Mouse (Mus musculus) heart, embryonic 13.5 days (tissue): ENCODE data around the gene Cdk5rap1. TPM values are rescaled to one million over a fixed set of nuclear protein-coding genes. Genes with fewer than 3 reads are reported as not detected.
"Not testable (repeated sequence)": the region's sequence is repeated elsewhere in the genome, so short reads cannot be mapped to it uniquely, and the experiment has no call there.

Experiments
- ATAC-seq: fragments of 200-750 bp; cut with Nextera tagmentation; 2 replicates; pipeline ENCODE4 v1.8.0; 2017; ENCODE audit warnings: moderate TSS enrichment; ENCODE audit not compliant: insufficient number of reproducible peaks, low FRiP score, low TSS enrichment; ENCODE audit errors: extremely low read depth
- H3K27ac ChIP-seq: fragments of 300-500 bp; sonication (generic); replicated peaks from 2 replicates; pipeline ENCODE4 v1.5.1; 2015; ENCODE audit warnings: moderate library complexity, mild to moderate bottlenecking, inconsistent platforms
- H3K27me3 ChIP-seq: fragments of 300-500 bp; sonication (generic); replicated peaks from 2 replicates; pipeline ENCODE4 v1.6.1; 2015; ENCODE audit warnings: mild to moderate bottlenecking, inconsistent platforms
- H3K36me3 ChIP-seq: fragments of 300-500 bp; sonication (generic); 2 replicates; pipeline ENCODE4 v1.6.1; 2015; ENCODE audit warnings: mild to moderate bottlenecking, inconsistent platforms
- H3K4me1 ChIP-seq: fragments of 300-500 bp; sonication (generic); 2 replicates; pipeline ENCODE4 v1.6.1; 2015; ENCODE audit warnings: inconsistent platforms
- H3K4me2 ChIP-seq: fragments of 300-500 bp; sonication (generic); 2 replicates; pipeline ENCODE4 v1.6.1; 2015; ENCODE audit warnings: inconsistent platforms, mild to moderate bottlenecking, moderate library complexity
- H3K4me3 ChIP-seq: fragments of 300-500 bp; sonication (generic); 2 replicates; pipeline ENCODE4 v1.5.1; 2015; ENCODE audit warnings: moderate library complexity, mild to moderate bottlenecking, inconsistent platforms
- H3K9ac ChIP-seq: fragments of 300-500 bp; sonication (generic); 2 replicates; pipeline ENCODE4 v1.6.1; 2015; ENCODE audit warnings: inconsistent platforms, mild to moderate bottlenecking, moderate library complexity
- H3K9me3 ChIP-seq: fragments of 300-500 bp; sonication (generic); 2 replicates; pipeline ENCODE4 v1.6.1; 2016; ENCODE audit warnings: inconsistent platforms
- WGBS: fragments of 180-500 bp; shearing (Covaris S2); methylation state at CpG from one replicate; pipeline ENCODE4 v1.1.7; 2015; ENCODE audit warnings: mixed read lengths; 5-methylcytosine and 5-hydroxymethylcytosine counted together
- polyA plus RNA-seq: library from polyadenylated mRNA; unstranded; fragments of >200 nt; fragmentation: Nextera tagmentation; extraction: Ambion mirVana; gene quantifications from 2 replicates; pipeline ENCODE4 v1.2.1, GENCODE M21; 2015

Gene Cdk5rap1
- polyA plus RNA-seq, 1 experiment from 2014 or later, result 13.2 TPM

DNA sequence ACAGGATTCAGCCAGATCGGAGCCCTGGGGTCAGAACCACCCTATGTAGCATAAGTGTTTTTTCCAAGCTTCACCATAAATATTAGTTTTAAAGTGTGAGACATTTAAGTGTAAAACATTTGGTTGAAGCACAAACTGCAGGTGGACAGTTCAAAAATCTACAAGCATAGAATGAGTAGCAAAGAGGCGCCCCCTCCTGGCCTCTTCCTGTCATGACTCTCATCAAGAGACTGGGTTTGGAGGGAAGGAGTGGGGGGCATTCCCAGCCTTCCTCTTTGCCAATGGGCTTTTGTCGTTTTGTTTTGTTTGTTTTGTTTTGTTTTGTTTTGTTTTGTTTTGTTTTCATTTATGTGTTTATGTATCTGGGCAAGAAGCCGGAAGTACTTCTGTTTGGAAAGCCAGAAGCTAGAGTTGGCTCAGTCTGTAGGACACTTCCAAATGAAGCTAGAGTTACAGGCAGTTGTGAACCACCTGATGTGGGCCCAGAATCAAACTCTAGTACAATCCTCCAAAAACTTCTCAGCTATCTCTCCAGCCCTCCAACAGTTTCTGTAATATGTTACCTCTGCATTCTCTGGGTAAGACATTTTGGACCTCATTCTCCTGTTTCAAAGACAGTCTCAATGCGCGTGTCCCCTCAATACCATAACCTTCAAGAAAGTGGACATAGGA, 1.3 kb upstream of the Cdk5rap1 start:
- Histone ChIP-seq H3K9me3 (no peaks in the 10 kb centered on the region), H3K27ac (peak overlapping the region; percentile 70; the same call in 1 of the 2 replicates), H3K27me3 (no peaks in the 10 kb centered on the region), H3K4me2 (no peak overlapping the region), H3K36me3 (peaks cover 51% of the 10 kb centered on the region), H3K4me1 (peaks cover 24% of the 10 kb centered on the region), H3K9ac (no peak overlapping the region), H3K4me3 (no peak overlapping the region)
- 54% methylated on average over 6 of the region's 6 CpGs for WGBS
- ATAC-seq, result no peak

DNA sequence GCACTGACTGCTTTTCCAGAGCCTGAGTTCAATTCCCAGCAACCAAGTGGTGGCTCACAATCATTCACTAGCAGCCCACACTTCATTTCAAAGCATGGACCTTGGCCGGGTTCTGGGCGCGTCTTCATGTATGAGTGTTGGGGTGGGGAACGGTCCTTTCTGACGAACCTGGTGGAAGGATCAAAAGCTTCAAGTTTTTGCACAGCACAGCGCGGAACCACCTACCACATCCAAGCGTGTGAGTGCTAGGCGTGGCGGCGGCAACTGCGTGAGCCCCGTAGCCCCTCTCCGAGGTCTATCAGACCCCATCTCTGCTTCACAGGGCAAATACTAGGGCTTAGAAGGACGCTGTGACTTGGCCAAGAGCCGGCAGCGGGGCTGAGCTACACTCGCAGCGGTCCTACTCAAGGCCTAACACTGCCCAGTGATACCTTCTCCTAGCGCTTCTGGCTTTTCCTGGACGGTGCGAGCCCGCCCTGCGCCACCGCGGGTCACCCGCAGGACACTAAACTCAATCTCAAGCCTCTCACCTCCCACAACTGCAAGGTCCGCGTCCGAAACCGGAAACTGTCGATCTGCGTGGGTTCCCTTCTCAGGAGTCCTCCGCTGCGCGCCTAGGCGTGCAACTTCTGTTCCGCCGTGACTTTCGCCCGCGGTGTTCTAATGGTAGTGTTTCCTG, 520 bp downstream of the Cdk5rap1 start:
- Histone ChIP-seq H3K4me1 (peaks cover 24% of the 10 kb centered on the region), H3K4me3 (peak overlapping the region; percentile 91), H3K27ac (peak overlapping the region; percentile 96), H3K9me3 (no peaks in the 10 kb centered on the region), H3K27me3 (no peaks in the 10 kb centered on the region), H3K9ac (peak overlapping the region; percentile 98), H3K36me3 (peaks cover 54% of the 10 kb centered on the region), H3K4me2 (peak overlapping the region; percentile 85)
- peak; percentile 59 for ATAC-seq
- WGBS, result under 1% methylated on average over 42 of the region's 42 CpGs

DNA sequence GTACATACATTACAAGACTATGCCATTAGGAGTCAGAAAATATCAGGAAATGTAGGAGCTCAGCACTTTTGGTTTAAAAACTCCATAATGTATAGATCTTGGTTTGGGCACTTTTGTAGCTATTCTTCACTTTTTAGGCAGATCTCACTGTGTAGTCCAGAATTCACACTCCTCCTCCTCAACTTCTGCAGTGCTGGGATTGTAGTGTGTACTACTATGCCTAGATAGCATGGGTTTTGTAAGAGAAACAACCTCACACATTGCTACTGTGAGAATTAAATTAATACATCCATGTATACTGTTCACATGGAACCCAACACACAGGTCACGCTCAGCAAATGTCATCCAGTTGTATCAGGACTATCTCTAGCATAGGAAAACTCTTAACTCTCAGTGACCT, 5.3 kb downstream of the Cdk5rap1 start:
- Histone ChIP-seq H3K36me3 (peaks cover 79% of the 10 kb centered on the region), H3K4me3 (no peak overlapping the region), H3K9me3 (no peaks in the 10 kb centered on the region), H3K9ac (no peak overlapping the region), H3K27me3 (no peaks in the 10 kb centered on the region), H3K27ac (no peak overlapping the region), H3K4me1 (peaks cover 6% of the 10 kb centered on the region), H3K4me2 (no peak overlapping the region)
- WGBS, result 85% methylated on average over 1 of the region's 1 CpGs
- ATAC-seq, result no peak

DNA sequence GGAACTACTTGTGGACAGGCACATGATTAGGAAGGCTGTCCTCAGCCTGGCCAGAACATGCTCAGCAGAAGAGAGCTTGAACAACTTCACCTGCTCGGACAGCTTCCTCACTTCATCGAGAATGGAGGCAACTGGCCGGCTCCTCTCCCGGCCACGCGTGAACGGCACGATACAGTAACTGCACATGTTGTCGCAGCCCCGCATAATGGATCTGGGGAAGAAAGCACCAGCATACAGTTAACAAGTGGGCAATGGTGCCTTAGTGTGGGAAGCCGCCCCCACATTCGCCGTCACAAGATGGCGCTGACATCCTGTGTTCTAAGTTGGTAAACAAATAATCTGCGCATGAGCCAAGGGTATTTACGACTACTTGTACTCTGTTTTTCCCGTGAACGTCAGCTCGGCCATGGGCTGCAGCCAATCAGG, 18.8 kb downstream of the Cdk5rap1 start:
- ATAC-seq, H3K27me3 ChIP-seq, H3K9me3 ChIP-seq, H3K4me1 ChIP-seq: not testable (repeated sequence)
- Histone ChIP-seq H3K4me2 (peak overlapping the region; percentile 58), H3K4me3 (peak overlapping the region; percentile 50), H3K27ac (peak overlapping the region; percentile 69), H3K9ac (peak overlapping the region; percentile 75), H3K36me3 (peaks cover 42% of the 10 kb centered on the region)
- 66% methylated on average over 15 of the region's 19 CpGs for WGBS

DNA sequence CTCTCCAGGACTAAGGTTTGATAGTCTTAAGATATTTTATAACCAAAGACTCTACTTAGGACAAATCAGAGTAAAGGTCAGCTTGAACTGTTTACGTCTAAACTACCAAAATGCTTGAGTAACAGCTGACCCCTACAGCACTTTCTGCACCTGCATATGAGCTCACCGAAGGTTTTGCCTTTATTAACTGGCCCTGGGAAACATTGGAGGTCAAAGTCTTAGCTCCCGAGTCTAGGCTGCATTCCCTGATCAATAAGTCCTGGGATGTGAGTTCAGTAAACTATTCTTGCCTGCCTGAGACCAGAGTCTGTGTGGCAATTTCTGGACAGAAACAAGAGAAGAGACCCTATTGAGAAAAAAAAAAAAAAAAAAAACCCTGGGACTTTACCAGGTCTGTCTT, 24.7 kb downstream of the Cdk5rap1 start:
- H3K4me2 ChIP-seq, result no peak overlapping the region
- H3K4me3 ChIP-seq, result no peak overlapping the region
- peaks cover 78% of the 10 kb centered on the region for H3K36me3 ChIP-seq
- H3K27me3 ChIP-seq, result no peaks in the 10 kb centered on the region
- WGBS, result 84% methylated on average over 3 of the region's 3 CpGs
- no peak overlapping the region for H3K27ac ChIP-seq
- no peak for ATAC-seq
- H3K4me1 ChIP-seq, result no peaks in the 10 kb centered on the region
- no peak overlapping the region for H3K9ac ChIP-seq
- no peaks in the 10 kb centered on the region for H3K9me3 ChIP-seq

DNA sequence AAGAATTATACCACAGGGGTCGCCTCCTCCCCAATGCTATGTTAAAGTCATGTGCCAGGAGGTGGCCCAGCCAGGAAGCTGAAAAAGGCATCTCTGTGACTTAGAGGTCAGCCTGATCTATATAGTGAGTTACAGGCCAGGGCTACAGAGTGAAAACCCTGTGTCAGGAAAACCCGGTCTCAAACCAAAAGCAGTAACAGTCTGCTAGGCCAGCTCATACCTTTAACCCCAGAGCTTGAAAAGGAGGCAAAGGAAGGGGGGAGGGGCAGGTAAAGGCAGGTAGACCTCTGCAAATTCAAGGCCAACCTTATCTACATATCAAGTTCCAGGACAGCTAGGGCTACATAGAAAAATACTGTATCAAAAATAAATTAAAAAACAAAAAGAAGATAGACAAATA, 33.5 kb downstream of the Cdk5rap1 start:
- Histone ChIP-seq H3K4me3 (no peak overlapping the region), H3K36me3 (peaks cover 64% of the 10 kb centered on the region), H3K27me3 (no peaks in the 10 kb centered on the region), H3K9me3 (no peaks in the 10 kb centered on the region), H3K27ac (no peak overlapping the region), H3K4me2 (no peak overlapping the region), H3K9ac (no peak overlapping the region), H3K4me1 (no peaks in the 10 kb centered on the region)
- WGBS, result 63% methylated on average over 2 of the region's 2 CpGs
- ATAC-seq, result no peak

DNA sequence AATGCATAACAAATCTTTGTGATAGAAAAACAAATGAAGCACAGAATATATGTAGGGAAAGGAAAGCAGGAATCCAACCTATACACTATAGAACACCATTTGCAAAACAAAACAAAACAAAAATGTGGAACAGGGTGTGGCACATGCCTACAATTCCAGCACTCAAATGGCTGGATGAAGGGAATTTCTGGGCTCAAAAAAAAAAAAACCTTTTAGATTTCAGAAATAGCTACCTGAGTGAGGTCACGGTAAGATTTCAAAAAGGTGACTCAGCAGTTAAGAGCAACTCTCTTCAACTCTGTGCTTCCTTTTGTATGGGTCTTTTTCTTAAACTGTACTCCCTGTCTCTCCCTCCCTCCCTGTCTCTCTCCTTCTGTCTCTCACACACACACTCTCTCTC, 34.6 kb downstream of the Cdk5rap1 start:
- ATAC-seq, result no peak
- no peak overlapping the region for H3K27ac ChIP-seq
- no peak overlapping the region for H3K4me2 ChIP-seq
- no peaks in the 10 kb centered on the region for H3K27me3 ChIP-seq
- peaks cover 63% of the 10 kb centered on the region for H3K36me3 ChIP-seq
- H3K9me3 ChIP-seq, result no peaks in the 10 kb centered on the region
- WGBS, result 60% methylated on average over 1 of the region's 1 CpGs
- no peak overlapping the region for H3K9ac ChIP-seq
- no peak overlapping the region for H3K4me3 ChIP-seq
- no peaks in the 10 kb centered on the region for H3K4me1 ChIP-seq

DNA sequence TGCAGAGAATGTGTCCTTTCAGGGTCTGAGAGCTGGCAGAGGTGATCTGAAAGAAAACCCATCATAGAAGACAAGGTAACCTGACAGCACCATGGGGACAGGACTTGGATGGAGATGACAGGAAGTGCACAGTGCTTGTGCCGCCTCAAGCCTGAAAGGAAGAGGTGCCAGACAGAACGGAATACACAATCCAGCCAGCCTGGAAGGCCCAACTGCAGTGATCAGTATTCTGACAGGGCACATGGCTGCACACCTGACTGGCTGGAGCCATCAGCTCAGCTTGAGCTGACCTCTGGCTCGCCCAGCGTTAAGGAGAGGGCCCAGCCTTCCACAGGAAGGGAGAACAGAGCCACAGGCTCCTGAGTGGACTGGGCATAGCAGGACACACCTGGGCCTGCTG, 37.2 kb downstream of the Cdk5rap1 start:
- ATAC-seq, result no peak
- no peaks in the 10 kb centered on the region for H3K27me3 ChIP-seq
- no peaks in the 10 kb centered on the region for H3K4me1 ChIP-seq
- WGBS, result 79% methylated on average over 4 of the region's 4 CpGs
- H3K4me3 ChIP-seq, result no peak overlapping the region
- H3K9me3 ChIP-seq, result no peaks in the 10 kb centered on the region
- H3K9ac ChIP-seq, result no peak overlapping the region
- peaks cover 38% of the 10 kb centered on the region for H3K36me3 ChIP-seq
- no peak overlapping the region for H3K4me2 ChIP-seq
- no peak overlapping the region for H3K27ac ChIP-seq

DNA sequence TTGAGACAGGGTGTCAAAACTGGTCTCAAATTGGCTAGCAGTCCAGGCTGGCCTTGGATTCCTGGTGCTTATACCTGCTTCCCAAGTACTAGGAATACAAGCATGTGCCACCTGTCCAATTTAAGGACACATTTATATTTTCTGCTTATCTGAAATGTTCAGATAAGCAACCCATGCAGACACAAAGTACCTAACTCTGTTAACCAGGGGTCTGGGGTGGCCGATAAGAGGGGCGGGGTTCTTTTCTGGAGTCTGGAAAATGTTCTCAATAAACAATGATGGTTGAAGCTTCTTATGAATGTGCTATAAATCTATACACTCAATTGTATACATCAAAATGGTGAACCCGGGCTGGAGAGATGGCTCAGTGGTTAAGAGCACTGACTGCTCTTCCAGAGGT, 46.0 kb downstream of the Cdk5rap1 start:
- no peak overlapping the region for H3K4me2 ChIP-seq
- H3K27me3 ChIP-seq, result no peaks in the 10 kb centered on the region
- H3K27ac ChIP-seq, result no peak overlapping the region
- no peak overlapping the region for H3K9ac ChIP-seq
- ATAC-seq, result no peak
- no peak overlapping the region for H3K4me3 ChIP-seq
- no peaks in the 10 kb centered on the region for H3K9me3 ChIP-seq
- H3K4me1 ChIP-seq, result 0 out of 2 replicates have a peak, but pooled peaks cover 3% of the 10 kb centered on the region
- H3K36me3 ChIP-seq, result no peaks in the 10 kb centered on the region
- WGBS, result 70% methylated on average over 3 of the region's 3 CpGs

DNA sequence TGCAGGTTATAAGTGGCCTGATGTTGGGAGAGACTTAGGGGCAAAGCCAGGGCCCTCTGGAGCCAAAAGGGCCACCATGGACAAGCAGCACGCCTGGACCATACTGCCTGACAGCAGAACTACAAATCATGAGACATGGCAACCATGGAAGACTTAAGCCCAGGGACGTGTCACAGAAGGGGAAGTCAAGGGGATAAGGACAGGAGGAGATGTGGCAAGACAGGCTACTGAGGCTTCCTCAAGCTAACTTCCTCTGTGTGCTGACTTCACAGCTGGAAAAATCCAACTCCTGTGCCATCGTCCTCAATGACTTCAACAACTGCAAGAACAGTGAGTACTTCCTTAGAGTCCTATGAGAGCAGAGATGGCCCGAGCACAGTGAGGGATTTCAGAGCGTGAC, 59.0 kb downstream of the Cdk5rap1 start:
- H3K9ac ChIP-seq, H3K4me2 ChIP-seq, H3K9me3 ChIP-seq, ATAC-seq, H3K36me3 ChIP-seq, H3K4me1 ChIP-seq, H3K27me3 ChIP-seq, H3K27ac ChIP-seq, H3K4me3 ChIP-seq: not testable (repeated sequence)
- WGBS, result 70% methylated on average over 5 of the region's 5 CpGs

DNA sequence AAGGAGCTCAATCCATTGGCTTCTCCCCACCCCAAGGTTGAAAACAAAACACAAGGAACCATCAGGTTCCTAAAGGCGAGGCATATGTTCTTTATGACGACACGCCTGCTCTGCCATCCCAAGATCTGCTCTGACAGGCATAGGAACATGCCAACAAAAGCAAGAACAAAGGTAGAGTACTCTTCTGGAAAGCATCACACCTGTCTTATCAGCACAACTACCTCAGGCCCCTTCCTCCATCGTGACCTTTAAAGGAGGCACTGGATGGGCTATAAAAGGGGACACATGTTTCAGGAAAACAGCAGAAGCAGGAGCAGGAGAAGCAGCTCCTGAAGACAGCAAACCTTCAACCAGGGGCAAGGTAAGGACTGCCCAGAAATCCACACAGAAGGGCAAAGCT, 65.9 kb downstream of the Cdk5rap1 start, which contains the start of gene Bpifb9b:
Bpifb9b (plus strand) TSS at position 301 of the 400 bp plus-strand sequence.
- ATAC-seq, H3K9me3 ChIP-seq, H3K36me3 ChIP-seq, H3K4me2 ChIP-seq, H3K4me1 ChIP-seq, H3K27me3 ChIP-seq, H3K4me3 ChIP-seq, H3K9ac ChIP-seq, H3K27ac ChIP-seq: not testable (repeated sequence)
- WGBS, result 63% methylated on average over 4 of the region's 4 CpGs

DNA sequence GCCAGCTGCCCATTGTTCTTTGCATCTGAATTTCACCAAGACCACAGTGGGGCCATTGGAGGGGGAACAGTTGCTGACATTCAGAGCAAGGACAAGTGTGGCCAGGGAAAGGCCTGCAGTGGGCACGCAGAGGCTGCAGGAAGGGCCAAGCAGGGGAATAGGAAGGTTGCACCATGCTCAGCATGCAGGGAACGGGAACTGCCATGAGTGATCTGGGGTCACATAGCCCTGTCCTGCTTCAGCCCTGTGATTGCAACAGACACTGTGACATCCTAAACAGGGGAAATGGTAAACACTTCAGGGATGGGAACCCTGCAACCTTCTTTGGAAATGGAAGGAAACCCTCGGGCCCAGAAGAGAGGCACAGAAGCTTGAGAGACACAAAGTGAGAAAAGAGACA, 68.2 kb downstream of the Cdk5rap1 start:
- not testable (repeated sequence) for H3K4me3 ChIP-seq, H3K9ac ChIP-seq, H3K36me3 ChIP-seq, H3K27me3 ChIP-seq, ATAC-seq, H3K27ac ChIP-seq, H3K9me3 ChIP-seq, H3K4me2 ChIP-seq, H3K4me1 ChIP-seq
- WGBS, result 78% methylated on average over 1 of the region's 3 CpGs
